Mouse (Mus musculus) limb, embryonic 13.5 days (tissue): ENCODE measurements at regions not wholly inside any gene's neighbourhood (a gene's known extent, or its start where the extent isn't known, plus 50 kb on each side); places are given as distances from the start of the nearest gene placed in this dataset.
"Not testable (repeated sequence)": the region's sequence is repeated elsewhere in the genome, so short reads cannot be mapped to it uniquely, and the experiment has no call there.

Experiments
- ATAC-seq: fragments of 200-750 bp; cut with Nextera tagmentation; 2 replicates; pipeline ENCODE4 v1.8.0; 2017; ENCODE audit warnings: low read depth, moderate number of reproducible peaks, moderate TSS enrichment; ENCODE audit not compliant: low FRiP score
- H3K27ac ChIP-seq: fragments of 300-500 bp; sonication (generic); 2 replicates; pipeline ENCODE4 v1.5.1; 2015; ENCODE audit warnings: inconsistent platforms, mild to moderate bottlenecking, moderate library complexity
- H3K27me3 ChIP-seq: fragments of 300-500 bp; sonication (generic); 2 replicates; pipeline ENCODE4 v1.6.1; 2015; ENCODE audit warnings: mild to moderate bottlenecking, inconsistent platforms
- H3K36me3 ChIP-seq: fragments of 300-500 bp; sonication (generic); 2 replicates; pipeline ENCODE4 v1.6.1; 2015; ENCODE audit warnings: inconsistent platforms, mild to moderate bottlenecking, moderate library complexity
- H3K4me1 ChIP-seq: fragments of 300-500 bp; sonication (generic); 2 replicates; pipeline ENCODE4 v1.6.1; 2015; ENCODE audit warnings: inconsistent platforms
- H3K4me2 ChIP-seq: fragments of 300-500 bp; sonication (generic); replicated peaks from 2 replicates; pipeline ENCODE4 v1.6.1; 2015; ENCODE audit warnings: inconsistent platforms, mild to moderate bottlenecking, moderate library complexity
- H3K4me3 ChIP-seq: fragments of 300-500 bp; sonication (generic); 2 replicates; pipeline ENCODE4 v1.5.1; 2015; ENCODE audit warnings: moderate library complexity, mild to moderate bottlenecking, inconsistent platforms
- H3K9ac ChIP-seq: fragments of 300-500 bp; sonication (generic); 2 replicates; pipeline ENCODE4 v1.6.1; 2015; ENCODE audit warnings: mild to moderate bottlenecking, inconsistent platforms
- H3K9me3 ChIP-seq: fragments of 300-500 bp; sonication (generic); 2 replicates; pipeline ENCODE4 v1.6.1; 2016; ENCODE audit warnings: inconsistent platforms
- WGBS: fragments of 180-500 bp; shearing (Covaris S2); methylation state at CpG from one replicate; pipeline ENCODE4 v1.1.7; 2015; 5-methylcytosine and 5-hydroxymethylcytosine counted together

DNA sequence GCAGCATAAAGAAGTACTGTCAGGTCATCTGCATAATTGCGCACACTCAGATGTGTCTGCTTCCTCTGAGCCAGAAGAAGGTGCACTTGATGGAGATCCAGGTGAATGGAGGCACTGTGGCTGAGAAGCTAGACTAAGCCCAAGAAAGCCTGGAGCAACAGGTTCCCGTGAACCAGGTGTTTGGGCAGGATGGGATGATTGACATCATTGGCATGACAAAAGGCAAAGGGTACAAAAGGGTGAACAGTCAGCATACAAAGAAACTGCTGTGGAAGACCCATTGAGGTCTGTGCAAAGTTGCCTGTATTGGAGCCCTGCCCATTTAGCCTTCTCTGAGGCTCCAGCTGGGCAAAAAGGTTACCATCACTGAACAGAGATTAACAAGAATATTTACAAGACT lies 337.0 kb upstream of the Zfp960 start:
- ATAC-seq = no peak
- no peak overlapping the region for H3K4me3 ChIP-seq
- no peak overlapping the region for H3K27ac ChIP-seq
- 86% methylated on average over 2 of the region's 2 CpGs for WGBS
- no peaks in the 10 kb centered on the region for H3K9me3 ChIP-seq
- H3K36me3 ChIP-seq = no peaks in the 10 kb centered on the region
- no peak overlapping the region for H3K9ac ChIP-seq
- H3K4me2 ChIP-seq = no peak overlapping the region
- H3K4me1 ChIP-seq = no peaks in the 10 kb centered on the region
- H3K27me3 ChIP-seq = no peaks in the 10 kb centered on the region

DNA sequence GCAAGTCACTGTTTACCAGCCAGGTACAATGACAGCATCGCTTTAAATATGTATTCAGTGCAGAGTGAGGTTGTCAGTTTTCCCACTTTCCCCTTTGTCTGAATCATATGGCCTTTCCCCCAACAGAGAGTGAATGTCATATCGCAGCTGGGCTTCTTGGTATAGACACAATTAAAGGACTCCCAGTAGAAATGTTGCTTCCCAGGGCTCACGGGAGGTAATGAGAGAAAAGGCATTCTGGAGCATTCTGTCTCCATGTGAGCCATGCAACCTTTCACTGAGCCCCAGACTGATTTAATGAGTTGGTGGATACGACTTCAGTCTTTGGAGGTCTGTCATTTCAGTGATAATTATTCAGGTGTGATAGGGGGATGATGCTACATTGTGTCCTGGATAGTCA lies 310.8 kb upstream of the Zfp960 start:
- Histone ChIP-seq H3K36me3 (no peaks in the 10 kb centered on the region), H3K9me3 (no peaks in the 10 kb centered on the region), H3K27ac (no peak overlapping the region), H3K27me3 (no peaks in the 10 kb centered on the region), H3K9ac (no peak overlapping the region), H3K4me2 (no peak overlapping the region), H3K4me3 (no peak overlapping the region), H3K4me1 (no peaks in the 10 kb centered on the region)
- WGBS = 78% methylated on average over 4 of the region's 4 CpGs
- ATAC-seq = no peak

DNA sequence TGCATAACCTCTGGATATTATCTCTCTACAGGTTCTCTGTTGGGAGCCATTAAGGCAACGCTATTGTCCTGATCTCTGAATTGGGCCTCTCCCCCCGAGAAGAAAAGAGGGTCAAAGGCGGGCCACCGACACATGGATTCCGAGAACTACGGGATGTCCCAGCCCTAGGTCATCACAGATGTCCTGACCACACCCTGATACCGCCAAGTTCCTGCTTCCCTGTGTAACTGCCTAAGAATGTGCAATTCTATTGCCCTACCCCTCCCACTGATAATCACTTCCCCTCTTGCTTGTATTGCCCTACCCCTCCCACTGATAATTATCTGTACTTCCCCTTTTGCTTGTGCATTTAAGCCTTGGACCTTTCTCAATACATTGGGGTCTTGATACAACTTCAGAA lies 293.3 kb upstream of the Zfp960 start:
- H3K27me3 ChIP-seq, H3K27ac ChIP-seq, H3K4me3 ChIP-seq, H3K9me3 ChIP-seq, ATAC-seq, H3K9ac ChIP-seq, H3K4me2 ChIP-seq, H3K36me3 ChIP-seq, H3K4me1 ChIP-seq: not testable (repeated sequence)
- WGBS = 79% methylated on average over 7 of the region's 7 CpGs

DNA sequence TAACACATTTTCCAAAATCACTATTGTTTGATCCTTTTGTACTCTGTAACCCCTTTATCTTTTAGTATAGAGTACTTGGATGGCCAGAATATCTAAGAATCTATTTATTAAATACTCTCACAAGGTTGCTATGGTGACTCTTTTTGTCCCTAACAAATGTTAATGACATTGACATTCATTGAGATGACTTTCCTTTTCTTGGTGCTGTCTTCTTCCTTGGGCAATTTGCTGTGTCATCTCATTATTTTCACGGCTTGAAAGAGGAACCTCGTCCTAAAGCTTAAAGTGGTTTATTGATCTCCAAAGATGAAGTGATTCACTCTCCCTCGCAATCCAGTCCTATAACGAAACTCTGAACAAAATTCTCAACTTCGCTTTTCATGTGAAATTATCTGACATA lies 265.6 kb upstream of the Zfp960 start:
- Histone ChIP-seq H3K36me3 (no peaks in the 10 kb centered on the region), H3K9ac (no peak overlapping the region), H3K27ac (no peak overlapping the region), H3K9me3 (no peaks in the 10 kb centered on the region), H3K4me1 (no peaks in the 10 kb centered on the region), H3K27me3 (no peaks in the 10 kb centered on the region), H3K4me2 (no peak overlapping the region), H3K4me3 (no peak overlapping the region)
- no peak for ATAC-seq
- WGBS = 89% methylated on average over 5 of the region's 5 CpGs

DNA sequence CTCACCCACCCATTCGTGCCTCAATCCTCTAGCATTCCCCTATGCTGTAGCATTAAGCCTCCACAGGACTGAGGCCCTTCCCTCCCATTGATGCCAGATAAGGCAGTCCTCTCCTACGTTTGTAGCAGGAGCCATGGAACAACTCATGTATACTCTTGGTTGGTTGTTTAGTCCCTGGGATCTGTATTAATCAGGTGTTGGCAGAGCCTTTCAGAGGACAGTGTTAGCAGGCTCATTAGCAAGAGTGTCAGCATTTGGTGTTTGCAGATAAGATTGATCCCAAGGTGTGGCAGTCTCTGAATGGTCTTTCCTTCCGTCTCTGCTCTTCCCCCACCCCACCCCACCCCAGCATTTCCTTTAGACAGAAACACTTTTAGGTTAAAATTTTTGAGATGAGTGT lies 258.9 kb upstream of the Zfp960 start:
- Histone ChIP-seq H3K27ac (no peak overlapping the region), H3K4me3 (no peak overlapping the region), H3K9me3 (no peaks in the 10 kb centered on the region), H3K4me2 (no peak overlapping the region), H3K36me3 (no peaks in the 10 kb centered on the region), H3K9ac (no peak overlapping the region), H3K27me3 (peaks cover under 1% of the 10 kb centered on the region; the same call in 1 of the 2 replicates), H3K4me1 (no peaks in the 10 kb centered on the region)
- 47% methylated on average over 3 of the region's 3 CpGs for WGBS
- ATAC-seq = no peak

DNA sequence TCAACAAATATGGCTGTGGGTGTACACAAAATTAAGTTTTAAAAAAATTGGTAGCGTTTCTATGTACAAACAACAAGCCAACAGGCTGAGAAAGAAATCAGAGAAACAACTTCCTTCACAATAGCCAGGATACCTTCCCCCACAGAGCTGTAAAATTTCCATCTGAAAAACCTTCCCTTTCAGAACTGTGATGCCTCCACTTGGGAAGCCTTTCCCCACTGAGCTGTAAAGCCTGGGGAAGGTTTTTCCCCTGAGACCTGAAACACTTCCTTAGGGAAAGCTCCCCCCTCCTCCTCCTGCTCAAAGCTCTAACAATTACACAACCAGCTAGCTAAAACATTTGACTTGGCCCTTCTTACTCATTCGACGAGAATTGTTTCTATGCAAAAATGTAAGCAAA lies 245.5 kb upstream of the Zfp960 start:
- ATAC-seq = no peak
- Histone ChIP-seq H3K36me3 (no peaks in the 10 kb centered on the region), H3K27me3 (no peaks in the 10 kb centered on the region), H3K27ac (no peak overlapping the region), H3K9ac (no peak overlapping the region), H3K9me3 (no peaks in the 10 kb centered on the region), H3K4me2 (no peak overlapping the region), H3K4me3 (no peak overlapping the region), H3K4me1 (no peaks in the 10 kb centered on the region)
- 28% methylated on average over 3 of the region's 3 CpGs for WGBS

DNA sequence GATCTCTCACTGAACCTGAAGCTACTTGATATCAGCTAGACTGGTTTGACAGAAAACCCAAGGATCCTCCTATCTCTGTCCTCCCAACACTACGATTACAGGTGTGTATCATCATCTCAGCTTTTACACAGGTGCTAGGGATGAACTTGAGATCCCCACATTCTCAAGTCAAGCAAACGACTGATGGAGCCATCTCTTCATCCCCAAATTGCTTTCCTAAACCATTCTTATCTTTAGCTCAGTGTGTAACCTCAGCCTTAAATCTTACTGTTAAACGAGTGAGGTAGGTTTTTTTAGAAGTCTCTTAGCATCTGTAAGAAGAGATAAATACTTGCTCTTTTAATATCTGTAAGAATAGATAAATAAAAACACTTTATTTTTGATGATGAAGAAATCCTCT lies 242.2 kb upstream of the Zfp960 start:
- no peaks in the 10 kb centered on the region for H3K4me1 ChIP-seq
- H3K27me3 ChIP-seq = no peaks in the 10 kb centered on the region
- no peak for ATAC-seq
- H3K36me3 ChIP-seq = no peaks in the 10 kb centered on the region
- WGBS = 82% methylated on average over 3 of the region's 3 CpGs
- H3K4me3 ChIP-seq = no peak overlapping the region
- H3K27ac ChIP-seq = no peak overlapping the region
- H3K9me3 ChIP-seq = no peaks in the 10 kb centered on the region
- no peak overlapping the region for H3K9ac ChIP-seq
- no peak overlapping the region for H3K4me2 ChIP-seq

DNA sequence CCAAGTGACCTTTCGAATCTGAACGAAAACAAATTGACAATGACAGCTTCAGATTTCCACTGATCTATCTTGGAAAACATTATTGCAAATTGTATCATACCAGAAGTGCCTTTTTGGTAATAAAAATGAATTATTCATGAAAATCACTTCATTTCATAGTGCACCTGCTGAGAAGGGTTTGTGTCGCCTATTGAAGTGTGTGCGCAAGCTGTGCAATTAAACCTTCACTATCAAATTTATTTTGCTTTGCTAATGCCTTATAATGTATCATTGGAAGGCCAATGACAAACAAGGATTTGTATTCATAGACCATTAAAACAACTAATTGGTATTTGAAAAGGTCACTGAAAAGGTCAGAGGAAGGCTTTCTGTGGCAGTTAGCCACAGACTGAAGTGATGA lies 224.8 kb upstream of the Zfp960 start:
- no peak overlapping the region for H3K4me2 ChIP-seq
- no peak overlapping the region for H3K4me3 ChIP-seq
- no peaks in the 10 kb centered on the region for H3K27me3 ChIP-seq
- H3K27ac ChIP-seq = no peak overlapping the region
- H3K4me1 ChIP-seq = no peaks in the 10 kb centered on the region
- no peak for ATAC-seq
- 89% methylated on average over 4 of the region's 4 CpGs for WGBS
- H3K9ac ChIP-seq = no peak overlapping the region
- no peaks in the 10 kb centered on the region; the same call in 1 of the 2 replicates for H3K9me3 ChIP-seq
- no peaks in the 10 kb centered on the region for H3K36me3 ChIP-seq

DNA sequence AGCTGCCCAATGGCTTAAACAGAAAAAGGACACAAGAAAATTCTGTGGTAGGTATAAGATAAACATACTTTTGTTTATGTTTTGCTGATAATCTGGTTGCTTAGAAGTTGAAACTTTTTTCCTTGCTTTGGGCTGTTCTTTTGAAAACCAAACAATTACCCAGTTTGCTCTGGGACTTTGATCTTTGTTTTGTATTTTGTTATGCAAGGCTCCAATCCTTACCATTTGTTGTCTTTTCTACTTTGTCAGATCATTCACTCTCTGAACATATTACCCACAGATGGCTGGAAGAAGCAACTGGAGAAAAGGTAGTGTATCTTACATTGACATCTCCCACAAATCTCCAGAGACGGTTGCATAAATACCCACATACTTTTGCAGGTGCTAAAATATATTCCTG lies 203.1 kb upstream of the Zfp960 start:
- Histone ChIP-seq H3K9ac (no peak overlapping the region), H3K27ac (no peak overlapping the region), H3K36me3 (no peaks in the 10 kb centered on the region), H3K9me3 (no peaks in the 10 kb centered on the region), H3K4me1 (no peaks in the 10 kb centered on the region), H3K4me2 (no peak overlapping the region), H3K4me3 (no peak overlapping the region), H3K27me3 (no peaks in the 10 kb centered on the region)
- no peak for ATAC-seq
- WGBS = 42% methylated on average over 1 of the region's 1 CpGs

DNA sequence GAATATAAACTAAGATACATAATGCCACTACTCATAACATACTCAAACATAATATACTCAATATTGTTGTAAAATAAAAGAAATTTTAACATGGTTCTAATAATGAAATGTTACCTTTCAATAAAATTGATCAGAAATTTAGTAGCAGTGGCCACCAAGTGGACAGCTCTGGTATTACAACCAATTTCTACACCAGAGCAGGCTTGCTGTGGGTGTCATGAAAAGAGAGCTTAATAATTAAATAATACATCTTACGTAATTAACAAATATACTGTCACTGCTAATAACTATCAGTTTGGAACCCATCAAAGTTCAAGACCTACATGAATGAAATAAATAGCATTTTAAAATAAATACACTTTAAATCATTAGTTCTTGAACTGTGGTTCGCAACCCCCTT lies 163.1 kb upstream of the Zfp960 start:
- Histone ChIP-seq H3K36me3 (no peaks in the 10 kb centered on the region), H3K4me1 (no peaks in the 10 kb centered on the region), H3K4me2 (no peak overlapping the region), H3K9ac (no peak overlapping the region), H3K9me3 (no peaks in the 10 kb centered on the region), H3K4me3 (no peak overlapping the region), H3K27me3 (no peaks in the 10 kb centered on the region), H3K27ac (no peak overlapping the region)
- WGBS = 72% methylated on average over 2 of the region's 2 CpGs
- ATAC-seq = no peak

DNA sequence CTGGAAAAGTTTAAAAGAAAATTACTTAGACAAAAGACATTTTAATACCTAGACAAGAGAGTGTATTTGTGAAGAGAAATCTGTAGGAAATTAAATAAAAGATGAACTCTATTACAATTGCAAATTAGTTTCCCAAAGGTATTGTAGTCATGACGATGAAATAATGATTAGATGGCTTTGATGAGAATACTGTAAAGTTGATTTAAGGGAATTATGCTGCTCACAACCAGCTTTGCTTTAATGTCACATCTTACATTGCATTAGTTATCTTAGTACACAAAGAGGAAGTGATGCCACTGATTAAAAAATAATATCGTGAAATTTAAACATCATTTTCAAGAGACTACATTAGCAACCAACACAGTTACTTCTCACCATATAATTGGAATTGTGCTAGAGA lies 145.7 kb upstream of the Zfp960 start:
- Histone ChIP-seq H3K9me3 (no peaks in the 10 kb centered on the region), H3K27me3 (no peaks in the 10 kb centered on the region), H3K4me3 (no peak overlapping the region), H3K9ac (no peak overlapping the region), H3K27ac (no peak overlapping the region), H3K4me1 (no peaks in the 10 kb centered on the region), H3K36me3 (no peaks in the 10 kb centered on the region), H3K4me2 (no peak overlapping the region)
- WGBS = 92% methylated on average over 2 of the region's 2 CpGs
- no peak for ATAC-seq

DNA sequence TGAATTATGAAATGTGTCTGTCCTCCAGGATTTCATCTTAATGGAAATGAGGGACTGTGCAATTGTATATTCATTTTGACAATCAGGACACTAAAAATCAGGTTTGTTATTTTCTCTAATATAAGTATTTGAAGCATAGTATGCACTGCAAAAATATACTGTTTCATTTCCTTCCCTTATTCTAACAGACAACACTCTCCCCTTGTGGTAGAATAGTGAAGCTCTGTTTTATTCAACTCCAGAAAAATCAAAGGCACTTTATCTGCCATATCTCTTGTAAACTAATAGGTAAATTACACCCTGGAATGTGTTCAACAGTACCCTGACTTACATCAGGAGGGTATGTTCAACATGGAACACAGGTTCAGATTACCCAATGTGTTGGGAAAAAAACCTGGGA lies 137.7 kb upstream of the Zfp960 start:
- H3K9ac ChIP-seq = no peak overlapping the region
- no peak for ATAC-seq
- H3K4me1 ChIP-seq = no peaks in the 10 kb centered on the region
- no peaks in the 10 kb centered on the region for H3K27me3 ChIP-seq
- H3K27ac ChIP-seq = no peak overlapping the region
- no peaks in the 10 kb centered on the region for H3K36me3 ChIP-seq
- H3K4me3 ChIP-seq = no peak overlapping the region
- H3K9me3 ChIP-seq = no peaks in the 10 kb centered on the region
- no peak overlapping the region for H3K4me2 ChIP-seq

DNA sequence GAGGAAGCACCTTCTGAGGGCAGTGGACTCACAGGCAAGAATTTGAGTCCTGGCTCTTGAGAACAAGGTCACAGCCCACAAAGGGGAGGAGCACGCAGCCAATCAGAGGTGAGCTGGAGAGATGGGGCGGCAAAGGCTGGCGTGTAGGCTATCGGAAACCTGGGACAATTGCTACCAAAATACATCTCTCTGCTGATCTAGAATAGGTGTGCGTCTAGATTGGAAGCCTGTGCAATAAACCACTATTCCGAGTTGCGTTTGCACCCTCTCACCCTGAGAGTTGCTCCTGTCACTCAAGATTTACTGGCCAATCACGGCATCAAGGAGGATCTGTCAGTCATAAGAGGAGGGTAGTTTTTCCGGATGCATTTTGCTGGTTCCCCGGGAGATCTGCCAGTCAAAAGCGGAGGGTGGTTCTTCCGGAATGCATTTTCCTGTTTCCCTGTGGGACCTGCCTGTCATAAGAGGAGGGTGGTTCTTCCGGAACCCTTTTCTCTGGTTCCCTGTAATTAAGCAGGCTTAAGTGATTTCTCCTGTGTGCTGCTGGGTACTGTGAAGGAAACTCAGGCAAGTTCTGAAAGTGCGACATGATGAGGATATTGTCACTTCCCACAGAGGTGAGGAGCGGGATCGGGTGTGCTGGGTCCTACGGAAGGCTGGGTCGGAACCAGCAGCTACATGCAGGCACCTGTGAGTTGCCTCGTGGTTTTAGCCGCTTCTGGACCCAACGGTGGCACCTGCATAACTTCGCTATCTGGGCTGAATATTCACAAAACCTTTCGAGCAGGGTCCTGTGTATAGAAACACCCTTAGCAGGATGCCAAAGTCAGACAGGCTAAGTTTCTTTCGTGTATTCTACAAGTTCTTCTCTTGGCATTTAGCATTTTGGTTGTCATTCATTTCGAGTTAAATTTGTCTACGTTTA lies 112.6 kb upstream of the Zfp960 start:
- H3K27me3 ChIP-seq, H3K4me1 ChIP-seq, H3K36me3 ChIP-seq, H3K9me3 ChIP-seq, H3K27ac ChIP-seq: not testable (repeated sequence)
- Histone ChIP-seq H3K4me2 (peak overlapping the region; percentile 52), H3K4me3 (peak overlapping the region; percentile 47), H3K9ac (0 out of 2 replicates have a peak overlapping the region, but pooled peaks have one; percentile 46)
- 2% methylated on average over 26 of the region's 26 CpGs for WGBS
- peak; percentile 100 for ATAC-seq
